Mouse (Mus musculus) adrenal gland, adult 8-10 months (tissue): ENCODE measurements around the gene Id3. TPM values are rescaled to one million over a fixed set of nuclear protein-coding genes. Genes with fewer than 3 reads are reported as not detected.

Source experiments
- DNase-seq: peaks from one replicate; pipeline ENCODE4 v3.0.0; 2022
- total RNA-seq, 4 experiments: library from RNA; stranded (reverse); gene quantifications; 2 replicates each; pipeline ENCODE4 v1.2.4; 2022

The Id3 gene
- total RNA-seq, 4 experiments from 2014 or later = 58.3 to 76.8 (median 73.8) TPM

DNA sequence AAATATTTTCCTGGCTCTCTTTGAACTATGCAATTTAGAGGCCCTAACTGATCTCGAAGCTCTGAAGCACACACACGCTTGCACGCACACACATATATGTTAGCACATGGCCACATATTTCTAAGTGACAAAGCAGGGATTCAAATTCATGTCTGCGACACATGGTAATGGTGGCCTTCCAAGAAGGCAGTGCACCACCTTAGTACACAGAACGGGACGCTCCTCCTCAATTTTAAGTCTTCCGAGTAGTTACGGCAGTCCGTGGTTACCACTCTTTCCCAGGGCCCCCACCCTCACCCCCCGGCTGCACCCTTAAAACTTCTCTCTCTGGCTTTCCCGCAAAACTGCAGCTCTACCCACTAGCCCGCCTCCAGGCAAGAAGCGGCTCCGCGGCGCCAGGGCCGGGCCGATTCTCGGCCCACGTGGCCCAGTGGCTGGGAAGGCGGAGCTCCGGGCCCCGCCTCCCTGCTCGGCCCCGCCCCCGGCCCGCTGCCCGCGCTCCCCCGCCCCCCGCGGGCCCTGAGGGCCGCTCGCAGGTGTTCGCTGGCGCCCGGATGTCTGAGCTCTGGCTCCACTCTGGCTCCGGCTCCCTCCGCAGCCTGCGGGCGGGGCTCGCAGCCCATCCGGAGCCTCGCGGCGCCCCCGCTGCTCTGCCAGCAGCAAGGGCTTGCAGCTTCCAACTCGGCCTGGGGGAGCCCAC is 4.3 kb downstream of the Id3 start:
- DNase-seq = peak; percentile 76

DNA sequence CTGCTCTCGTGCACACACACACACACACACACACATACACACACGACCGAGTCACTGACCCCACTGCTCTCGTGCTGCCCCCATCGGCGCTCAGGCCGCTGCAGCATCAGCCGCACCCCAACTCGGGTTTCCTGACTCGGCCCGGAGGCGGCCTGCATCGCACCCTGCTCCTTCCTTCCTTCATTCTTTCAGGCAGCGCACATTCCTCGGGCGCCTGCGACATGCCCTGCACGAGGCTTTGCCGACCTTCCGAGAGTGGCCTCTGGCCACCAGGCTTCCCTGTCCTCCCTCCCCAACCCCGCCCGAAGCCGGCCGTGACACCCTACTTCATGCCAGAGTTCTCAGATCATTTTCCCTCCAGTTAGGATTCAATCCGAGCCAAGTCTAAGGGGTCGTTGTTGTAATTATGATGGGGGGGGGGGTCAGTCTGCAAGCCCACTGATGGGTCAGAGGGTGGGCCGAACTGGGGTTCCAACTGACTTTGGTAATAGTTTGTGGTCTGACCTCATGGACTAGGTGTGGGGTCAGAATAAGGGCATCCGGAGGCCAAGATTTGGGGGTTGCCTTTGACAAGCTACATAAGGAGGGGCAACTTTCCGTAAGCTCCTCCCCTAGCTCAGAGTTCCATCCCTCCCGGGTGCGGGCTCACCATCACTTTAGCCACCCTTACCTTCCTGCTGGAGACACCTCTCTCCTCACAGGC is 5.2 kb downstream of the Id3 start:
- no peak for DNase-seq

DNA sequence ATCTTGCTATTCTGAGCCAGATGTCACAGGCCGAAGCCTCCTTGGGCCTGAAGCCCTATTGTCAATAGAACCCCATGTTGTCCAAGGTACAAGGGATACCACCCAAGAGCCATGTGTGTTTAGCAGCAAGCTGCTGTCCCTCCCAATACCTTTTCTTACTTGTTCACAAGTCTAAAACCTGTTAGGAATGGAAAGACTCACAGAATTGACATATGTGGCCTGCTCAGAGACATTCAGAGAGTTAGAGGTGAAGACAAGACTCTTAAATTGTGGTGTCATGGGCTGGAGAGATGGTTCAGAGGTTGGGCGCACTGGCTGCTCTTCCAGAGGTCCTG is 5.7 kb downstream of the Id3 start:
- no peak for DNase-seq

DNA sequence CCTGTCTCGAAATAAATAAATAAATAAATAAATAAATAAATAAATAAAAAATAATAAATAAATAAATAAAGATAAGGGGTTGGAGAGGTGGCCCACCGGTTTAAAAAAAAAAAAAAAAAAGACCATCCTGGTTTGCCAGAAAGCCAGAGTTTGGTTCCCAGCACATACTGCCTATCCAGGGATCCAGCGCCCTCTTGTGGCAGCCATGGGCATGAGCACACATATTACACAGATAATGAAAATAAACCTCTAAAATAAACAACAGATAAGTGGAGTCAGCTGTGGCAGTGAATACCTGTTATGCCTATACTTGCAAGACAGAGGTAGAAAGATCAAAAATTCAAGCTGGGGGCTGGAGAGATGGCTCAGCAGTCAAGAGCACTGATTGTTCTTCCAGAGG is 6.4 kb downstream of the Id3 start:
- DNase-seq = no peak

DNA sequence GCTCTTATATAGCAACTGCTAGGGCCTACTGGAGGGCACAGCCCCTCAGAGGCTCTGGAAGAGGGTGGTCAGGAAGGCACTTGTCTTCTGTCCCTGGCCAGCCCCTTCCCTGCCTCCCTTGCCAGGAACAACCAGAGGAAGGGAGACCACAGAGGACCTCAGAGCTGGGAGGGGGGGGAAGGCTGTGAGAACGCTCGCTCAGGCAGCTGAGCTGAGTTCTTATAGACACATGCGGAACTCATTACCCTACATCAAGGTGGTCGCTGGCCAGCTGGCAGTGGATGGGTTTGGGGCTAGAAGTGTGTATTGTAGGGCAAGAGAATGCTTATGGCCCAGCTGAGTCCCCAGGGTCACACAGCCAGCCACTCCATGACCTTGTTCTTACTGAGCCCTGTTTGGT is 7.3 kb downstream of the Id3 start:
- DNase-seq = no peak

DNA sequence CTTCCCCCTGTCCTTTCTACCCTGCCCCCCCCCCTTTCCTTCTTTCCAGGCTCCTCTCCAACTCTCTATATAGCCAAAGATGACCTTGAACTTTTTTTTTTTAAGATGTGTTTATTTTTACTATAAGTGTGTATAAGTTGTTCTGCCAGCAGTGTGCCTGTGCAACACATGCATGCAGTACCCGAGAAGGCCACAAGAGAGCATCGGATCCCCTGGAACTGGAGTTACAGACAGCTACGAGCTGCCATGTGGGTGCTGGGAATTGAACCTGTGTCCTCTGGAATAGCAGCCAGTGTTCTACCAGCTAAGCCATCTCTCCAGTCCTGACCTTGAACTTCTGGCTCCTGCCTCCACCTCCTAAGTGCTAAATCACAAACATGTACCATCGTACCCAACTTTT is 9.5 kb downstream of the Id3 start:
- DNase-seq = no peak

DNA sequence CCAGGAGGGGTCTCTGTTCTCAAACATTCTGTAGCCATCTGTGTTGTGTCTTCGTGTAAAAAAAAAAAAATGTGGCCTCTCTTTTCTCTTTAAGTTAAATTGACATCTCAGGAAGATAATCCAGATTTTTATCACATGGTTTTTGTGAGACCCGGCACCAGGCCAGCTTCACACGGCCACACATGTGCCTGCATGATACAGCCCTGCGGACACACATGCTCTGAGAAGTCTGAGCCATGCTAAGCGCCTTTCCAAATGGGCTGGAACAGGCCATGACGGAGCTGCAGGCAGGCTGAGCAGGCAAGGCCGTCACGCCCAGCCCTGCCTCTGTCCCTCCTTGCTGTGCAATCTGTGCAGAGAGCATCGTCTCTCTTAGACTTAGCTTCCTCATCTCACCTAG is 11.2 kb downstream of the Id3 start:
- DNase-seq = no peak

DNA sequence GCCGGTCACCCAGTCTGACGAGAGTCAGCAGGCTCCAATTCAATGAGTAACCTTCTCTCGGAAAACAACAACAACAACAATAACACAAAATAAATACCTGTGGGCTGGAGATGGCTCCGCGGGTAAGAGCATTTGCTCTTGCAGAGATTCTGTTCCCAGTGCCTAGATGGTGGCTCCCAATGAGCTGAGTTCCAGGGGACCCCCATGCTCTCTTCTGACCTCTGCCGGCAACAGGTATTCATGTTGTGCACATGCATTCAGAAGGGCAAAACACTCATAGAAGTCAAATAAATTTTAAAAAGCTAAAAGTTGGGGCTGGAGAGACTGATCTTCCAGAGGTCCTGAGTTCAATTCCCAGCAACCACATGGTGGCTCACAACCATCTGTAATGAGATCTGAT is 15.2 kb downstream of the Id3 start:
- no peak for DNase-seq

DNA sequence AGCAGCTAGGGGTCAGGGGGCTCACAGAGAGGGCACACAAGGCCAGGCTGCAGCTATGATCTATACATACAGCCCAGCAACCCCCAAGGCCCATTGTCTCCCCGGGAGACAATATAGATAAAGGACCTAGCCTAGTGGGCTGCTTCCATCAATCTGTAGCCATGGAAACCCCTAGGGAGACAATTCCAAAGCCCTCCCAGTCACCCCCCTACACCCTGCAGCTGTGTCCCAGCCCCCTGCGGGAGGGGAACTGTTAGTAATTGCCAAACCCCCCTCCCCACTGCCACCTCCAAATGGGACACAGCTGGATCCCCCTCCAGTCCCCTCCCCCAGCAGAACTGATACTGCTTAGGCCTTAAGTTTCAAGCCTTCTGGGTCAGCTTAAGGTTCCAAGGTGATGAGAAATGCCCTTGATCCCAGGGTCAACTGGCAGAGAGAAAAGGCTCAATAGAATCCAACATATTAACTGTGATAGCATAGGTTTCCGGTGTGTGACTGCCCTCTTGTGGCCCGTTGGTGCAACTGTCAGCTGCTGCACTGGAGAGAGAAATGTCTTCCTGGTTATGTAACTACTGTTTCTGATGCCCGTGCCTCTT is 16.6 kb downstream of the Id3 start:
- DNase-seq = no peak

DNA sequence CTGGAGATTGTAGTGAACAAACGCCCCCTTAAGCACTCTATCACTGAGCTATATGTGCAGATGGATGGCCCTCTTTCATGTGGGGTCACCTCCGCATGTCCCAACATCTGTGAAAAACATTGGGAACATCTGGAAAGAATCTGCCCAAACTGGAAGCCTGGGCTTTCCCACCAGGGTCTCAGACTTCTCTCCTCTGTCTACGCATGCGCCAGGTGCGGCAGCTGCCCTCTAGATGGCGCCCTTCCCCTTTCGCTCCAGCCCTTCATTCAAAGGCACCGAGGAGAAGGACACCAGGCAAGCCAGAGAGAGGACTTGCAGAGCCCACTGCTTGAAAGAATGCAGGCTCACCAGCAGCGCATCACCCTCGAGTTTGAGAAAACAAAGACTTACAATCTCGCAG is 20.2 kb downstream of the Id3 start:
- DNase-seq = peak; percentile 76

DNA sequence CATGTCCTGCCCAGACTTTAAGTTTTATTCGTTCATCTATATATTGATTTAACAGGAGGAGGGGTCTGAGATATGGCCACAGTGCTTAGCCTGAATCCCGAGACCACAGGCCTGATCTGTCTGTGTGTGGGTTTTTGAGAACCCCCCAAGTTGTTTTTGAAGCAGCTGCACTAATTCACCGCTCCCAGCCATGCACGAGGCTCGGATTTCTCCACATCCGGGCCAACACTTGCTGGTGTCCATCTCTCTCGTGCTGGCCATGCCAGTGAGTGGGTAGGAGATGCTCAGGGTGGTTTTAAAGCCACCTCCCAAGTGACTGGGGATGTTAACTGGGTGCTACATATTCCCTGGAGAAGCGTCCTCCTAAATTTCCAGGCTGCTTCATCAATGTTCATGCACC is 21.7 kb downstream of the Id3 start:
- DNase-seq = no peak

DNA sequence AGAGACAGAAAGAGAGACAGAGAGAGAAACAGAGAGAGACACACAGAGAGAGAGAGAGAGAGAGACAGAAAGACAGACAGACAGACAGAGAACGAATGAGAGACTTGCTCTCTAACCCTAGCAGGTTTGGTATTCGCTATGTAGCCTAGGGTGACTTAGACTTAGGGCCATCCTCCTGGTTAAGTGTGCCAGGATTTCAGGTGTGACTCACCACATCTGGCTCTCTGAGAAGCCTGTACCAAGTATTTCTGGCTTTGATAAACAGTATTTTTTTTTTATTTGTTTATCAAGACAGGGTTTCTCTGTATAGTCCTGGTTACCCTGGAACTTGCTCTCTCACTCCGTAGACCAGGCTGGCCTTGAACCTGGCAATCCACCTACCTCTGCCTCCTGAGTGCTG is 24.4 kb downstream of the Id3 start:
- DNase-seq = no peak

DNA sequence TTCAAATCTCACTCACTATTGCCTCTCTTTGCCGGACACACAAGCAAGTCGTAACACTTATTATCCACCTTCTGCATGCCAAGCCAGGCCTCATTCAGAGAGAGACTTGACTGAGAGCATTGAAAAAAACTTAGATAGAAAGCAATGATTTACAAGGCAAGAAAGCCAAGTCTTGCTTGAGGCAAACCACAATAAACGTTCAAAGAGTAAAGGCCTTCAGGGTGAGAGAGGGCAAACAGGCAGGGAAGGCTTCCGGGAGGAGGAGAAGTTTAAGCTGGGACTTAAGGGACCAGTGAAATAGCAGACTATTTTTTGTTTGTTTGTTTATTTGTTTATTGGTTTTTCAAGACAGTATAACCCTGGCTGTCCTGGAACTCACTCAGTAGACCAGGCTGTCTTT is 27.1 kb downstream of the Id3 start:
- no peak for DNase-seq

DNA sequence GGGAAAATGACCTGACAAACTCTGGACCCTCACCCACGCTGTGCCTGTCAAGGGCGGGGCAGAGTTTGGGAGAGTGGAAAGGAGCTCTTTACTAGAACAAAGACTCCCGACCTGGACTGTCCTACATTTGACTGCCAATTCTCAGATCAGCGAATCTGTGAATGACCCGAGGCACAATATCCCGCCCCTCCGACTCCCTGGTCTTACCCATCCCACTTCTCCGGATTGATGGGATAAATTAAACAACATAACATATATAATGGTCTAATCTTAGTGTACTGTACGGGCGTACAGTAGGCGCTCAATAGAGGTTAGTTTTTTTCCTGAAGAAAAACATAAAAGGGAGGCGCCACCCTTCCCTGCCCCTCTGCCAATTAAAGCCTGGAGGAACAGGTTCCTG is 28.2 kb downstream of the Id3 start:
- DNase-seq = no peak

DNA sequence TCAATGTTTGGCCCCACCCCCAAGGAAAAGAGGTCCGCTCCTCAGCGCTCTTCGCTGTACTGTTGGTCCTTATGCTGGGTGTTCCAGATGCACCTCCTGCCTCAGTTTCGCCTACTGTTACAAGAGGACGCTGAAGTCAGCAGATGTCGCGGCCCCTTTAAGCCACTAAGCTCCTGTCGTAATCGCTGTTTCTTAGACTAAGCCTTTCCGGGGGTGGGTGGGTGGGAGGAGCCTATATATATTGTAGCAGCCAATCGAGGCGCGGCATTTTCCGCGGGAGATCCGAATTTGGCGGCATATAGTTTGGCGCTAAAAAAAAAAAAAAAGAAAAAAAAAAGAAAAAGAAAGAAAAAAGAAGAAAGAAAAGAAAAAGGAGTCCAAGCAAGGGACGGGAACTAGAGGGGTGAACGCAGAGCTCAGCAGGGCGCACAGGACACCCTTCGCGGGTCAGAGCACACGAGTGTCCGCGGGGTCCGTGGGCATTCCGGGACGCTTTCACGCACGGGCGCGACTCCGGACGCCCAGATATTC is 28.8 kb downstream of the Id3 start, which contains the start of gene E2f2:
TSS of gene E2f2 (plus strand) at position 384 of the 531 bp plus-strand sequence.
- no peak for DNase-seq

DNA sequence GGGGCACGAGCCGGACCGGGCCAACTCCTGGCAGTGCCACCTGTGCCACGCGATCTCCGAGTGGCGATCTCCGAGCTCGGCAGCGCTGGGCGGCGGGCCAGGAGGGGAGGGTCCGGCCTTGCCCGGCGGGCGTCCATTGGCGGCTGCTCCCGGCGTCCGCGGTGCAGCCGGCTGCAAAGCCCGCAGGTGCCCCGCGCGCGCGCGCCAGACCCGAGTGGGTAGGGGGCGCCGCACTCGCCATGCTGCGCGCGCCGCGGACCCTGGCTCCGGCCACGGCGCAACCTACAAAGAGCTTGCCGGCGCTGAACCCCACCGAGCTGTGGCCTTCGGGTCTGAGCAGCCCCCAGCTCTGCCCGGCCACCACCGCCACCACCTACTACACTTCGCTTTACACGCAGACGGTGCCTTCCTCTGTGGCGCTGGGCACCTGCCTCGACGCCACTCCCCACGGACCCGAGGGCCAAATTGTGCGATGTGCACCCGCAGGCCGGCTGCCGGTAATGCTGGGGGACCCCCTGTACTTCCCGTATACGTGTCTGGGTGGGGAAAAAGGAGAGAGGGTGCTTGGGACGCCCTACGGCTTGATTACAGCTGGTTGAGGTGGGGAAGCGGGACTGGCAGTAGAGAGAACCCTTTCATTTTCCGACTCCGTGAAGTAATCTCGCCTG is 29.4 kb downstream of the Id3 start:
- peak; percentile 63 for DNase-seq

DNA sequence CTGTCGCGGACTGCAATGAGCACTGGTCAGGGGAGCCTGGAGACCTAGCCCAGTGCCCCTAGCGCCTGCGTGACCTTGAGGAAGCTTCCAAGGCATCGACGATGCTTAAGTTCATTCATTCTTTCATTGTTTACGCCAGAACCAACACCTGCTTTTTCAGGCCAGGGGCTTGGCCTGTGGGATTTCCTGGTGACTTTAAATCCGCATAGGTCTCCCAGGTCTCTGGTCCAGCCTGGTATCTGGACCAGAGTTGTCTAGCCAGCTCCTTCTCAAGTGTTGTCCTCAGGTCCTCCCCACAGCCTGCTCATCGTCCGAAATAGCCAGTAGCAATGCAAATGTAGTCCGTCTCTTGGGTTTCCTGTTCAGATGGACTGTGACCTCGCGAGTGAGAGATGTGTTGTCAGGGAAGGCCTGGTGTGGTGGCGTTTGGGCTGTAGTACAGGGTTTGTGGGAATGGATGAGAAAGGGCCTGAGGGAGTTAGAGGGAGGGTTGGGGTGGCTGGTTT is 30.0 kb downstream of the Id3 start:
- DNase-seq = no peak

DNA sequence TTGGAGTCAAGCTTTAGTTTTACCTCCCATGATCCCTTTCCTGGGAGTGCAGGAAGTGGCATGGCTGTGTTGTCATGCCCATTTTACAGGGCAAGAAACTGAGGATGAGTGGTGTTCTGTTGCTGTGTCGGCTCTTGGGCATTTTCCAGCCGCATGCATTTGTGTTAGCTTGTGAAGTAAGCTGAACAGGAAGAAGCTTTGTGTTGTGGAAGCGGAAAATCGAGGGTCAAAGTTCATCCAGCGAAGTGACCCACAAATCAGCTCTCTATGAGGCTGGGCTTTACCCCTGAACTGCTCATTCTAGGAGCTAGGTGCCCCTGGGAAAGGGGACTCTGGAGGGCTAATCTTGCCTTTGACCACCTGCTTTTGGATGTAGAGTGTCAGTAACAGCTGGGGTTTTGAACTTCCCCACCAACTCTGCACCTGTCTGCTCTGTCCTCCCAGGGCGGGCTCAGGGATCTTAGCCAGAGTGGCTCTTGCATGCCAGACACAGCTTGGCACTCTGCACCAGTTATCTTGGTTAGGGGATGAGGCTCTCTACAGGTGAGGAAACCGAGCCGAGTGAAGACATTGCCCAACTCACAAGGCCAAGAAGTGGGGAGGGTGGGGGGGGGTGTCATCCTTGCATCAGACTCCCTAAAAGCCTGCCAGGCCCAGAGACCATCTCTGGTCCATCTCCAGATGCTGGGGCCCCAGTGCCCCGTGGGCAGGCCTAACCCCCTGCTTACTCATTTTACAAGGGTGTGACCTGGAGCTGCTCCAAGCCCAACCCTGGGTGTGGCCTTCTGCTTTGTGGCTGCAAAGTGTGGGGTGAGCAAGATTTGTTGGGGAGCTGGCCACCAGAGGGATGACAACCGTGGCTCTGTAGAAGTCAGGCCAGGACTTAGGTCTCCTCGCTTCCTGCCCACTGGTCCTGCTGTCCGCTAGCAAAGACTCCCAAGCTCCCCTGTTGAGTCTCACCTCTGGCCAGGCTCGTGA is 31.2 kb downstream of the Id3 start:
- DNase-seq = no peak

DNA sequence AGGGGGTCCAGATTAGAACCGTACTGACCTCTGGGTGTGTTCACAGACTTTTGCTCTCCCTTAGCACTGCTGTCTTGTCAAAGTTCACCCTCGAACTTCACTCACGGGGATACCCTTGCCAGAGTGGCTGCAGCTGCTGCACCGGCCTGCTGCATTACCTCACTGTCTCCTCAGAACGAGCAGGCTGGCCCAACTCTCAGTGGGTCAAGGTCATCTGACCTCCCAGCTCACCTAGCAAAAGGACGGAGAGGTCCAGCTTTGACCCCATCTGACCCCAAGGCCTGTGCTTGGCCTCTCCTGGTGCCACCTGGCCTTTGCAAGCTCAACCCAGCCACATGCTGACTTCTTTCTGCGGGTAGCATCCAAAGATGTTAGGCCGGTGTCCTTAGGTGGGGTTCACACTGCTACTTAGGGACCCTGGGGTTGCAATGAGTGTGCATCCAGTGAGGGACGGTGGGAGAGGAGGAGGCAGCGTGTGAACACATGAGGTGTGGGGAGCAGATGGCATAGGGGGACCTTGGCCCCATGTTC is 32.8 kb downstream of the Id3 start:
- DNase-seq = no peak

DNA sequence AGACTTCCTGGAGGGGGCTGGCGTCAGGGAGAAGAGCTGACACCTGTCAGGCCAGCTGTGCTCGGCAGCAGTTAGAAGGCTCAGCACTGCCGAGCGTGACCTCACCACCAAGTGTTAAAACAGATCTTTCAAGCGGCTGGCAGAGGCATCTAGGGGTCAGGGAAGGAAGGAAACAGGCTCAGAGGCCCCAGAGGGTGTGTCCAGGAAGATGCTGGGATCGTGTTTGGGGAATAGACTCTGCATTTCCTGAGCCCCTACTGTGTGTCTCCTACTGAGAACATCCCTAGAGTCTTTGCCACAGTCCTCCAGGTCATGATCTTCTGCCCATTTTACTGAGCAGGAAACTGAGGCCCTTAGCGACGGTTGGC is 33.9 kb downstream of the Id3 start:
- DNase-seq = no peak

DNA sequence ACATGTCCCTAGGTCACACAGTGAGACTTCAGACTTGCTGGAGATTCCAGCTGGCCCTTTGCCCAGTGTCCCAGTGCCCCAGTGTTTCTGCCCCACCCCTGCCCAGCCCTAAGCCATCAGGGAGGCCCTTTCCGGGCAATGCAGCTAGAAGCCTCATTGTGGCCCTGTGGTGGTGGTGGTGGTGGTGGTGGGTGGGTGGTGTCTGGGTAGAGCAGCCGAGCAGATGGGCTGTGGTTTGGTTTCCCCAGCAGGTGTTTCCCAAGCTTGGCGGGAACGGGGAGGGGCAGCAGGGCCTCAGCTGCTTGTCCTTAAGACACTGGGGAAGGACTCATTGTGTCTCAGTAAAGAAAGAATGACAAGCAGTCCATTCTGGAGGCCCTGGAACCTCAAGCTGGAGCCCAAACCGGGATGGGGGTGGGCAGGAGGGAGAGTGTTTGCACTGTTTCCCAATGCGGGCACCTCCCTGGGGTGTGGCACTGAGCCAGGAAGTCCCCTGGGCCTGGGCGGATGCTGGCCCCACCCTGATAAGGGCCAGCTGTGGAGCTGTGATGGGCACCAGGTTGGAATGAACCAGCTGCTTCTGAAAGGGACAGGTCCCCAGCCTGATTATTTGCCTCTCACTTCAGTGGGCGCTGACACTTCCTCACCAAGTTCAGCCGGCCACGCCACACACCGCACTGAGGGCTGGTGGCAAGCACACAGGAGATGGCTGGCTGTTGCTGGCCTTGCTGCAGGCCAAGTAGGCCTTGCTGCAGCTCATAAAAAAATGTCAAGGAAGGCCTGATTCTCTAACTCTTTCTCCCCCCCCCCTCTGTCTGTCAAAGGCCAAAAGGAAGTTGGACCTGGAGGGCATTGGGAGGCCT is 34.5 kb downstream of the Id3 start:
- DNase-seq = no peak
